Mouse (Mus musculus): Measurements from ENCODE around the gene Hpse2.

DNA sequence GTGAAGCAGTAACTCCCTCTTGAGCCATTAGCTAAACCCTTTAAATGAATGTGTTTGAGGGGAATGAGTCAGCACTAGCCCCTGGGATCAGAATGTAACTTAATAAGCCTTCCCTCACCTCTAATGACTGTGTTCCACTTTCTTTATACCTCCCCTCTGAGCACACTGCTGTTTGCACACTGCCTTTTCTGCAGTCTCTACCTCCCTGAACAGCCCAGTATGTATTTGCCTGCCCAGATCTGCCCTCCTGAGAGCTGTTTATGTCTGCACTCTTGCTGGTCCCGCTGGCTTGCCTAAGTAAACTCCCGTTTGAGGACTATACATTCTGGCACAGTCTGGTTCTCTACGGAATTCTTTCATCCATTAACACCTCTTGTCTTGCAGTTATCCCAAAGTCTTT lies 525.1 kb downstream of the Hpse2 start:
- no peak for TF ChIP-seq POLR2AphosphoS2 (IDR thresholded peaks at IDR 0.05; ENCODE audit: insufficient read length, low read depth)
- TF ChIP-seq TCF3 (IDR thresholded peaks at IDR 0.05; ENCODE audit: insufficient read length, low read depth) = no peak
- TF ChIP-seq REST (IDR thresholded peaks at IDR 0.05; ENCODE audit: insufficient read depth, insufficient read length) = no peak
- TF ChIP-seq POLR2A (IDR thresholded peaks at IDR 0.05; ENCODE audit: insufficient read length, low read depth) = no peak
- no peak for TF ChIP-seq SRF (IDR thresholded peaks at IDR 0.05; ENCODE audit: control insufficient read depth, insufficient read length, low read depth)
- TF ChIP-seq TCF12 (IDR thresholded peaks at IDR 0.05; ENCODE audit: insufficient read depth, poor library complexity, severe bottlenecking) = no peak
- TF ChIP-seq USF1 (IDR thresholded peaks at IDR 0.05; ENCODE audit: low read depth) = no peak
- TF ChIP-seq MYOD1 (IDR thresholded peaks at IDR 0.05; ENCODE audit: control insufficient read depth in 1 of 3, insufficient read length in 2 of 3, low read depth in 2 of 3) = no peak
- no peak for TF ChIP-seq MYOG (IDR thresholded peaks at IDR 0.05; ENCODE audit: control insufficient read depth in 1 of 3, insufficient read depth in 1 of 3, insufficient read length in 2 of 3, low read depth in 2 of 3)
